Mouse (Mus musculus): ENCODE measurements around the gene Arhgef18. TPM values are rescaled to one million over a fixed set of nuclear protein-coding genes. Genes with fewer than 3 reads are reported as not detected.

Arhgef18 gene
- total and polyA plus RNA-seq, 3 experiments = 3.0 to 6.6 TPM; not detected in 1

DNA sequence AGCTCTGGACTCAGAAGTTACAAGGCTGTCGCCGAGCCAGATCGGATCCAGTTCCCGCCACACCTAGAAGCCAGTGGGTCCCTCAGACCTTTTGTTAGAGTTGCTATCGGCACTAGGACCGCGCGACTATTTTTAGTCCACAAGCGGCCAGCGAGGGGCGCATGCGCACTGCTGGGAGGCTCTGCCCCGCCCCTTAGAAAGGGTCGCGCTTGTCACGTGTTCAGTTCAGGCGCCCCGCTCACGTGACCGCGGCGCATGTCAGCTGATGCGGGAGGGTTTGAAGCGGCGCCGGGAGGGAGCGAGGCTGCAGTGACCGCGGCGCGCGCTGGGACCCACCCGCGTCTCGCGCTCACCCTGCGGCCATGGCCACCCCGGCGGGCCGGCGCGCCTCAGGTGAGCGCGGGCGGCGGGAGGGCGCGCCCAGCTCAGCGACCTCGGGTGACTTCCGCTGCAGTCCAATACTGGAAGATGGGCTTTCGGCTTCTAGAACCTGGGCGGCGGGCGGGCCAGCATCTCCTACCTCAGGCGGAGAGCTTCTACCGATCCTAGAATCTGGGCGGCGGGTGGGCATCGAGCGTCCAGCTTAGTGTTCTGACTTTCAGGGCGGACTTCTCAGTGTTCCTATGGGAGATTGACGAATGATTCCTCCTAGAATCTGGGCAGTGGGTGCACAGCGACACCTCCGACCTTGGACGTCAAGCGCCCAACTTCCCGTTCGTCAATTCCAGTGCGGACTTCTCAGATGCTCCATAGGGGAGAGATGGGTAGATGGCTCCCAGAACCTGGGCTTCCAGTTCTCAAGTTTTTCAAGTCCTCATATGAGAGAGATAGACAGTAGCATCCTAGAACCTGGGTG, 107.7 kb downstream of the Arhgef18 start, which contains the start of gene Mcoln1 (continued):
- no peak for TF ChIP-seq RAD21 (IDR thresholded peaks at IDR 0.05; ENCODE audit: low read depth, low read length)
- TF ChIP-seq MYB (IDR thresholded peaks at IDR 0.05; ENCODE audit: low read depth, low read length) = no peak
- TF ChIP-seq RCOR1 (IDR thresholded peaks at IDR 0.05; ENCODE audit: low read depth, low read length) = no peak
- peak; percentile 74 for TF ChIP-seq MXI1 (IDR thresholded peaks at IDR 0.05; ENCODE audit: low read depth, low read length)
- peak; percentile 86 for TF ChIP-seq POLR2AphosphoS2 (IDR thresholded peaks at IDR 0.05; ENCODE audit: low read length)

DNA sequence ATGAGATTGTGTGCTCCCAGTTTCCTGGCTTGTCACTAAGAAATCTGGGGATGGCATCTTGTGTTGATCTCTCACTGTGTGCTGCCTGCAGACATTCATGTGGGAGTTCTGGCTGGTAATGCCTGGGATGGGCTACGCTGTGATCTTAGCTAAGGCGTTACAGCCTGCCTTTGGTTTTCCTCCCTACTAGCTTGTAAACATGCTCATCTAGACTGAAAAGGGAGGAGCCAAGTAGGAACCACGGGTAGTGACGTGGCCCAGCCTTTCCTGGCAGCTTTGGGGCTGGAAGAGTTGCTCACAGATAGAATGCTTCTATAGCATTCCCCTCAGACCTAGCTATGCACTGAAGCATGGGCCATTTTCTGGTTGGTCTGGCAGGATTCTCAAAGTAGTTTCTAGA, 109.4 kb downstream of the Arhgef18 start:
- TF ChIP-seq CTCF (IDR thresholded peaks at IDR 0.05 in 2 of 3, conservative IDR thresholded peaks at IDR 0.05 in 1 of 3; ENCODE audit: control insufficient read depth in 1 of 3, insufficient read depth in 1 of 3, low read depth in 2 of 3, low read length in 3 of 3, poor library complexity in 1 of 3, severe bottlenecking in 1 of 3) = no peak
- TF ChIP-seq HCFC1 (IDR thresholded peaks at IDR 0.05; ENCODE audit: low read depth, low read length) = no peak
- TF ChIP-seq MAFK (IDR thresholded peaks at IDR 0.05; ENCODE audit: borderline replicate concordance, low read depth, low read length) = no peak
- TF ChIP-seq E2F4 (IDR thresholded peaks at IDR 0.05; ENCODE audit: borderline replicate concordance, low read depth, low read length) = no peak
- no peak for TF ChIP-seq POLR2A (IDR thresholded peaks at IDR 0.05; ENCODE audit: control insufficient read depth in 1 of 2, insufficient read depth in 1 of 2, low read depth in 1 of 2, low read length in 2 of 2, poor library complexity in 1 of 2)
- TF ChIP-seq MYC (IDR thresholded peaks at IDR 0.05; ENCODE audit: low read depth, low read length) = no peak
- no peak for TF ChIP-seq BHLHE40 (IDR thresholded peaks at IDR 0.05; ENCODE audit: borderline replicate concordance, low read depth, low read length)
- no peak for TF ChIP-seq ZKSCAN1 (IDR thresholded peaks at IDR 0.05; ENCODE audit: low read depth, low read length)
- no peak for TF ChIP-seq NRF1 (IDR thresholded peaks at IDR 0.05; ENCODE audit: insufficient read depth, low read depth, low read length, poor library complexity, severe bottlenecking)
- TF ChIP-seq ZNF384 (IDR thresholded peaks at IDR 0.05; ENCODE audit: low read depth, low read length) = no peak
- no peak for TF ChIP-seq MYB (IDR thresholded peaks at IDR 0.05; ENCODE audit: low read depth, low read length)
- no peak for TF ChIP-seq USF2 (IDR thresholded peaks at IDR 0.05; ENCODE audit: borderline replicate concordance in 1 of 2, insufficient read depth in 1 of 2, low read depth in 1 of 2, low read length in 2 of 2)
- TF ChIP-seq ZMIZ1 (IDR thresholded peaks at IDR 0.05; ENCODE audit: low read depth, low read length) = no peak
- peaks cover 3% of the 10 kb centered on the region; the same call in 1 of the 2 replicates for H3K79me2 ChIP-seq (ENCODE audit: control insufficient read depth, insufficient read depth, low read length, poor library complexity)
- no peak overlapping the region for H3K9ac ChIP-seq (ENCODE audit: control insufficient read depth, low read depth, low read length, poor library complexity, severe bottlenecking)
- peaks cover 0 to 6% of the 10 kb centered on the region in 2 experiments; a peak in 1 of 4 replicates for H3K36me3 ChIP-seq (ENCODE audit: control insufficient read depth in 1 of 2, insufficient read depth in 2 of 2, low read length in 2 of 2)
- H3K9me3 ChIP-seq (replicated peaks; ENCODE audit: insufficient read depth, low read length) = no peaks in the 10 kb centered on the region
- peaks cover 0 to 6% of the 10 kb centered on the region in 2 experiments; a peak in 2 of 4 replicates for H3K4me1 ChIP-seq (ENCODE audit: control insufficient read depth in 1 of 2, insufficient read depth in 2 of 2, low read length in 2 of 2)
- no peak overlapping the region for H3K4me3 ChIP-seq (ENCODE audit: control insufficient read depth in 1 of 2, insufficient read depth in 1 of 2, low read depth in 2 of 2, low read length in 2 of 2)
- H3K27me3 ChIP-seq (ENCODE audit: control insufficient read depth in 1 of 2, insufficient read depth in 2 of 2, low read length in 2 of 2) = no peaks in the 10 kb centered on the region
- no peak overlapping the region for H3K27ac ChIP-seq (ENCODE audit: control insufficient read depth, low read depth, low read length)
- no peak for DNase-seq (ENCODE audit: low read depth, low spot score)

Other genes with a start within 250 kb of the Arhgef18 start
- 5.2 and 5.3 TPM in 2 replicates for gene Insr, start 113.4 kb upstream of the Arhgef18 start, total RNA-seq (2012; rRNA removed)
- gene Insr, start 113.4 kb upstream of the Arhgef18 start, polyA plus RNA-seq (2012; ENCODE audit: insufficient read depth in 1 of 2, insufficient read length in 2 of 2, low read depth in 1 of 2, low replicate concordance in 2 of 2, missing spikeins in 1 of 2) = 1 to 10 TPM in 1 of 2 experiments, not detected in 1; 7.6 TPM
- gene A430078G23Rik, start 39.6 kb upstream of the Arhgef18 start, total RNA-seq (2012; rRNA removed) = 2.0 and 2.8 TPM in 2 replicates
- gene A430078G23Rik, start 39.6 kb upstream of the Arhgef18 start, polyA plus RNA-seq (2012; ENCODE audit: insufficient read depth in 1 of 2, insufficient read length in 2 of 2, low read depth in 1 of 2, low replicate concordance in 2 of 2, missing spikeins in 1 of 2) = 1 to 10 TPM in 1 of 2 experiments, not detected in 1; 3.8 TPM
- 0.20 and 0.35 TPM in 2 replicates for gene Pex11g, start 74.7 kb downstream of the Arhgef18 start, total RNA-seq (2012; rRNA removed)
- 1 to 10 TPM in 1 of 2 experiments, not detected in 1; 1.4 TPM for gene Pex11g, start 74.7 kb downstream of the Arhgef18 start, polyA plus RNA-seq (2012; ENCODE audit: insufficient read depth in 1 of 2, insufficient read length in 2 of 2, low read depth in 1 of 2, low replicate concordance in 2 of 2, missing spikeins in 1 of 2)
- 0.12 TPM in 1 of 2 replicates, not detected in the other for gene Tex45, start 77.9 kb downstream of the Arhgef18 start, total RNA-seq (2012; rRNA removed)
- gene Tex45, start 77.9 kb downstream of the Arhgef18 start, polyA plus RNA-seq (2012; ENCODE audit: insufficient read depth in 1 of 2, insufficient read length in 2 of 2, low read depth in 1 of 2, low replicate concordance in 2 of 2, missing spikeins in 1 of 2) = under 1 TPM in 1 of 2 experiments, not detected in 1; 0.06 TPM
- gene Zfp358, start 100.1 kb downstream of the Arhgef18 start, total RNA-seq (2012; rRNA removed) = 5.0 and 5.2 TPM in 2 replicates
- 10 to 100 TPM in 1 of 2 experiments, not detected in 1; 12.0 TPM for gene Zfp358, start 100.1 kb downstream of the Arhgef18 start, polyA plus RNA-seq (2012; ENCODE audit: insufficient read depth in 1 of 2, insufficient read length in 2 of 2, low read depth in 1 of 2, low replicate concordance in 2 of 2, missing spikeins in 1 of 2)
- 15.2 and 18.0 TPM in 2 replicates for gene Mcoln1, start 107.5 kb downstream of the Arhgef18 start, total RNA-seq (2012; rRNA removed)
- gene Mcoln1, start 107.5 kb downstream of the Arhgef18 start, polyA plus RNA-seq (2012; ENCODE audit: insufficient read depth in 1 of 2, insufficient read length in 2 of 2, low read depth in 1 of 2, low replicate concordance in 2 of 2, missing spikeins in 1 of 2) = 10 to 100 TPM in 1 of 2 experiments, not detected in 1; 47.6 TPM
- gene Pnpla6, start 122.4 kb downstream of the Arhgef18 start, total RNA-seq (2012; rRNA removed) = 7.6 and 8.6 TPM in 2 replicates
- 10 to 100 TPM in 1 of 2 experiments, not detected in 1; 16.5 TPM for gene Pnpla6, start 122.4 kb downstream of the Arhgef18 start, polyA plus RNA-seq (2012; ENCODE audit: insufficient read depth in 1 of 2, insufficient read length in 2 of 2, low read depth in 1 of 2, low replicate concordance in 2 of 2, missing spikeins in 1 of 2)
- 0.56 and 1.2 TPM in 2 replicates for gene C330021F23Rik, start 175.0 kb downstream of the Arhgef18 start, total RNA-seq (2012; rRNA removed)
- gene C330021F23Rik, start 175.0 kb downstream of the Arhgef18 start, polyA plus RNA-seq (2012; ENCODE audit: insufficient read depth in 1 of 2, insufficient read length in 2 of 2, low read depth in 1 of 2, low replicate concordance in 2 of 2, missing spikeins in 1 of 2) = under 1 TPM in 1 of 2 experiments, not detected in 1; 0.53 TPM
- 0.36 and 0.62 TPM in 2 replicates for gene Camsap3, start 194.3 kb downstream of the Arhgef18 start, total RNA-seq (2012; rRNA removed)
- gene Camsap3, start 194.3 kb downstream of the Arhgef18 start, polyA plus RNA-seq (2012; ENCODE audit: insufficient read depth in 1 of 2, insufficient read length in 2 of 2, low read depth in 1 of 2, low replicate concordance in 2 of 2, missing spikeins in 1 of 2) = 1 to 10 TPM in 1 of 2 experiments, not detected in 1; 5.1 TPM
- gene Xab2, start 228.3 kb downstream of the Arhgef18 start, total RNA-seq (2012; rRNA removed) = 60.6 and 68.1 TPM in 2 replicates
- 10 to 100 TPM; 54.8 to 90.4 TPM for gene Xab2, start 228.3 kb downstream of the Arhgef18 start, polyA plus RNA-seq (2012; ENCODE audit: insufficient read depth in 1 of 2, insufficient read length in 2 of 2, low read depth in 1 of 2, low replicate concordance in 2 of 2, missing spikeins in 1 of 2)
- gene Pet100, start 228.5 kb downstream of the Arhgef18 start, total RNA-seq (2012; rRNA removed) = 52.8 and 58.7 TPM in 2 replicates
- gene Pet100, start 228.5 kb downstream of the Arhgef18 start, polyA plus RNA-seq (2012; ENCODE audit: insufficient read depth in 1 of 2, insufficient read length in 2 of 2, low read depth in 1 of 2, low replicate concordance in 2 of 2, missing spikeins in 1 of 2) = 10 to 100 TPM in 1 of 2 experiments, not detected in 1; 64.2 TPM
- gene Pcp2, start 232.5 kb downstream of the Arhgef18 start, total RNA-seq (2012; rRNA removed) = 0.29 and 0.54 TPM in 2 replicates
- under 1 TPM in 1 of 2 experiments, not detected in 1; 0.35 TPM for gene Pcp2, start 232.5 kb downstream of the Arhgef18 start, polyA plus RNA-seq (2012; ENCODE audit: insufficient read depth in 1 of 2, insufficient read length in 2 of 2, low read depth in 1 of 2, low replicate concordance in 2 of 2, missing spikeins in 1 of 2)
- 81.1 and 82.1 TPM in 2 replicates for gene Stxbp2, start 237.9 kb downstream of the Arhgef18 start, total RNA-seq (2012; rRNA removed)
- gene Stxbp2, start 237.9 kb downstream of the Arhgef18 start, polyA plus RNA-seq (2012; ENCODE audit: insufficient read depth in 1 of 2, insufficient read length in 2 of 2, low read depth in 1 of 2, low replicate concordance in 2 of 2, missing spikeins in 1 of 2) = 100 to 1,000 TPM; 117 to 186 TPM

All from MEL (cell line).